Mouse (Mus musculus) CH12.LX (cell line): ENCODE measurements around the gene Rasal3.

Experiments
- CTCF ChIP-seq, 2 experiments: IDR thresholded peaks in 1 of 2; conservative IDR thresholded peaks in 1 of 2; 2 replicates each; pipeline ENCODE4 v1.5.1; 2011 to 2012; ENCODE audit warnings: low read depth in 2 of 2, low read length in 2 of 2, improper control_type of control experiment in 1 of 2, inconsistent platforms in 1 of 2, mild to moderate bottlenecking in 1 of 2, moderate library complexity in 1 of 2
- EP300 ChIP-seq: IDR thresholded peaks from 2 replicates; pipeline ENCODE4 v1.6.1; 2011; ENCODE audit warnings: low read length, improper control_type of control experiment
- HCFC1 ChIP-seq: IDR thresholded peaks from 2 replicates; pipeline ENCODE4 v1.6.1; 2012; ENCODE audit warnings: low read depth, mild to moderate bottlenecking, inconsistent platforms, low read length, improper control_type of control experiment
- JUND ChIP-seq: conservative IDR thresholded peaks from 2 replicates; pipeline ENCODE4 v1.6.1; 2011; ENCODE audit warnings: low read depth, low read length, improper control_type of control experiment
- MAFK ChIP-seq: IDR thresholded peaks from 2 replicates; pipeline ENCODE4 v1.6.1; 2011; ENCODE audit warnings: low read length, improper control_type of control experiment; ENCODE audit not compliant: insufficient replicate concordance
- MAX ChIP-seq: IDR thresholded peaks from 2 replicates; pipeline ENCODE4 v1.6.1; 2011; ENCODE audit warnings: low read length, improper control_type of control experiment
- POLR2A ChIP-seq: IDR thresholded peaks from 2 replicates; pipeline ENCODE4 v1.6.1; 2011; ENCODE audit warnings: low read depth, mild to moderate bottlenecking, improper control_type of control experiment, low read length
- RCOR1 ChIP-seq: conservative IDR thresholded peaks from 2 replicates; pipeline ENCODE4 v1.6.1; 2012; ENCODE audit warnings: low read depth, mild to moderate bottlenecking, inconsistent platforms, low read length, improper control_type of control experiment
- SIN3A ChIP-seq: IDR thresholded peaks from 2 replicates; pipeline ENCODE4 v1.6.1; 2012; ENCODE audit warnings: low read length, improper control_type of control experiment, inconsistent platforms
- SMC3 ChIP-seq: IDR thresholded peaks from 2 replicates; pipeline ENCODE4 v1.6.1; 2011; ENCODE audit warnings: low read depth, low read length, improper control_type of control experiment
- TCF12 ChIP-seq: IDR thresholded peaks from 2 replicates; pipeline ENCODE4 v1.6.1; 2014; ENCODE audit warnings: low read depth, mild to moderate bottlenecking, inconsistent platforms, low read length, improper control_type of control experiment
- UBTF ChIP-seq: IDR thresholded peaks from 2 replicates; pipeline ENCODE4 v1.6.1; 2012; ENCODE audit warnings: low read depth, mild to moderate bottlenecking, inconsistent platforms, low read length, improper control_type of control experiment, moderate library complexity
- USF1 ChIP-seq: IDR thresholded peaks from 2 replicates; pipeline ENCODE4 v1.6.1; 2014; ENCODE audit warnings: low read depth, mild to moderate bottlenecking, inconsistent platforms, low read length, improper control_type of control experiment
- ZMIZ1 ChIP-seq: IDR thresholded peaks from 2 replicates; pipeline ENCODE4 v1.6.1; 2012; ENCODE audit warnings: low read depth, mild to moderate bottlenecking, inconsistent platforms, low read length, improper control_type of control experiment

GRCm38 (mm10) chr17:32348406-32348805, 55.0 kb downstream of the Rasal3 start:
- TF ChIP-seq HCFC1 = no peak
- TF ChIP-seq SIN3A = no peak
- TF ChIP-seq CTCF (conservative IDR thresholded peaks at IDR 0.05 in 1 of 2, IDR thresholded peaks at IDR 0.05 in 1 of 2; ENCODE audit: low read depth in 2 of 2, low read length in 2 of 2) = no peak
- no peak for TF ChIP-seq EP300
- TF ChIP-seq RCOR1 = no peak
- no peak for TF ChIP-seq SMC3
- no peak for TF ChIP-seq UBTF
- no peak for TF ChIP-seq USF1
- no peak for TF ChIP-seq MAX
- no peak for TF ChIP-seq JUND
- no peak for TF ChIP-seq TCF12
- TF ChIP-seq POLR2A = no peak
- no peak for TF ChIP-seq MAFK
- no peak for TF ChIP-seq ZMIZ1
